Mouse (Mus musculus): ENCODE results near the gene Spata2l.

- no peak for TF ChIP-seq CTCF (conservative IDR thresholded peaks at IDR 0.05; ENCODE audit: low read length)
- no peak for TF ChIP-seq NANOG (IDR thresholded peaks at IDR 0.05; ENCODE audit: borderline replicate concordance, low read length)
- no peak for TF ChIP-seq POU5F1 (IDR thresholded peaks at IDR 0.05; ENCODE audit: borderline replicate concordance, low read length)
Observed at GRCm38 (mm10) chr8:123231742-123232141, 4.3 kb downstream of the Spata2l start.

Data from E14TG2a.4 (cell line).